Mouse (Mus musculus): ENCODE measurements around the gene Prss46. TPM values are rescaled to one million over a fixed set of nuclear protein-coding genes. Genes with fewer than 3 reads are reported as not detected.

The Prss46 gene
- polyA plus RNA-seq, 1 experiment from 2014 or later: not detected

GRCm38 (mm10) chr9:110896595-110896994 is 52.3 kb downstream of the Prss46 start:
- Histone ChIP-seq H3K27ac (ENCODE audit: low read depth, low read length) (no peak overlapping the region), H3K4me1 (replicated peaks; ENCODE audit: control insufficient read depth, insufficient read depth, low read length) (peaks cover 2% of the 10 kb centered on the region; the same call in 1 of the 2 replicates), H3K9ac (ENCODE audit: low read length) (no peak overlapping the region), H3K4me3 (ENCODE audit: low read depth, low read length) (0 out of 2 replicates have a peak overlapping the region, but pooled peaks have one; percentile 2), H3K27me3 (ENCODE audit: control insufficient read depth, insufficient read depth, low read length) (no peaks in the 10 kb centered on the region), H3K9me3 (ENCODE audit: control insufficient read depth, low read length) (no peaks in the 10 kb centered on the region), H3K4me2 (ENCODE audit: low read depth, low read length, severe bottlenecking) (peak overlapping the region; percentile 39), H3K36me3 (ENCODE audit: control insufficient read depth, insufficient read depth, low read length) (no peaks in the 10 kb centered on the region)
- peak; percentile 68 for DNase-seq (ENCODE audit: low spot score)
- 8% methylated on average over 6 of the region's 6 CpGs for WGBS
- ATAC-seq (replicated peaks; ENCODE audit: low FRiP score): peak; percentile 75

- WGBS: 72% methylated on average over 10 of the region's 10 CpGs
- Histone ChIP-seq H3K27me3 (ENCODE audit: control insufficient read depth, insufficient read depth, low read length) (no peaks in the 10 kb centered on the region), H3K4me2 (ENCODE audit: low read depth, low read length, severe bottlenecking) (no peak overlapping the region), H3K9me3 (ENCODE audit: control insufficient read depth, low read length) (no peaks in the 10 kb centered on the region), H3K27ac (ENCODE audit: low read depth, low read length) (no peak overlapping the region), H3K9ac (ENCODE audit: low read length) (no peak overlapping the region), H3K36me3 (ENCODE audit: control insufficient read depth, insufficient read depth, low read length) (no peaks in the 10 kb centered on the region), H3K4me1 (replicated peaks; ENCODE audit: control insufficient read depth, insufficient read depth, low read length) (peaks cover 2% of the 10 kb centered on the region; the same call in 1 of the 2 replicates), H3K4me3 (ENCODE audit: low read depth, low read length) (no peak overlapping the region)
- DNase-seq (ENCODE audit: low spot score) (no peak), ATAC-seq (replicated peaks; ENCODE audit: low FRiP score) (no peak)
These were observed 55.2 kb downstream of the Prss46 start for GRCm38 (mm10) chr9:110899451-110900008.

GRCm38 (mm10) chr9:110901204-110901603 is 56.9 kb downstream of the Prss46 start:
- 86% methylated on average over 6 of the region's 6 CpGs for WGBS
- DNase-seq (ENCODE audit: low spot score): no peak
- peaks cover 2% of the 10 kb centered on the region; the same call in 1 of the 2 replicates for H3K4me1 ChIP-seq (replicated peaks; ENCODE audit: control insufficient read depth, insufficient read depth, low read length)
- no peaks in the 10 kb centered on the region for H3K27me3 ChIP-seq (ENCODE audit: control insufficient read depth, insufficient read depth, low read length)
- no peak overlapping the region for H3K4me3 ChIP-seq (ENCODE audit: low read depth, low read length)
- no peak overlapping the region for H3K4me2 ChIP-seq (ENCODE audit: low read depth, low read length, severe bottlenecking)
- no peak overlapping the region for H3K9ac ChIP-seq (ENCODE audit: low read length)
- H3K36me3 ChIP-seq (ENCODE audit: control insufficient read depth, insufficient read depth, low read length): no peaks in the 10 kb centered on the region
- no peaks in the 10 kb centered on the region for H3K9me3 ChIP-seq (ENCODE audit: control insufficient read depth, low read length)
- H3K27ac ChIP-seq (ENCODE audit: low read depth, low read length): no peak overlapping the region
- no peak for ATAC-seq (replicated peaks; ENCODE audit: low FRiP score)

GRCm38 (mm10) chr9:110902271-110902670 is 58.0 kb downstream of the Prss46 start:
- Histone ChIP-seq H3K4me3 (ENCODE audit: low read depth, low read length) (no peak overlapping the region), H3K27ac (ENCODE audit: low read depth, low read length) (no peak overlapping the region), H3K9me3 (ENCODE audit: control insufficient read depth, low read length) (no peaks in the 10 kb centered on the region), H3K4me1 (replicated peaks; ENCODE audit: control insufficient read depth, insufficient read depth, low read length) (no peaks in the 10 kb centered on the region), H3K27me3 (ENCODE audit: control insufficient read depth, insufficient read depth, low read length) (no peaks in the 10 kb centered on the region), H3K36me3 (ENCODE audit: control insufficient read depth, insufficient read depth, low read length) (no peaks in the 10 kb centered on the region), H3K9ac (ENCODE audit: low read length) (no peak overlapping the region), H3K4me2 (ENCODE audit: low read depth, low read length, severe bottlenecking) (no peak overlapping the region)
- ATAC-seq (replicated peaks; ENCODE audit: low FRiP score): no peak
- 93% methylated on average over 4 of the region's 4 CpGs for WGBS
- DNase-seq (ENCODE audit: low spot score): no peak

Other genes starting within 250 kb of the Prss46 start
- gene Nradd, start 220.1 kb upstream of the Prss46 start, polyA plus RNA-seq (2014; fragmentation: Nextera tagmentation; extraction: Ambion mirVana): 20.6 and 22.9 TPM in 2 replicates
- gene Nbeal2, start 190.3 kb upstream of the Prss46 start, polyA plus RNA-seq (2014; fragmentation: Nextera tagmentation; extraction: Ambion mirVana): 2.2 and 2.4 TPM in 2 replicates
- 149 and 164 TPM in 2 replicates for gene Ccdc12, start 188.0 kb upstream of the Prss46 start, polyA plus RNA-seq (2014; fragmentation: Nextera tagmentation; extraction: Ambion mirVana)
- gene Myl3, start 102.6 kb upstream of the Prss46 start, polyA plus RNA-seq (2014; fragmentation: Nextera tagmentation; extraction: Ambion mirVana): 0.92 TPM in 1 of 2 replicates, not detected in the other
- gene Pth1r, start 97.4 kb upstream of the Prss46 start, polyA plus RNA-seq (2014; fragmentation: Nextera tagmentation; extraction: Ambion mirVana): 19.5 and 21.3 TPM in 2 replicates
- gene Prss42, start 46.3 kb upstream of the Prss46 start, polyA plus RNA-seq (2014; fragmentation: Nextera tagmentation; extraction: Ambion mirVana): not detected in 2 replicates
- not detected in 2 replicates for gene Prss44, start 30.5 kb upstream of the Prss46 start, polyA plus RNA-seq (2014; fragmentation: Nextera tagmentation; extraction: Ambion mirVana)
- gene Prss43, start 17.8 kb upstream of the Prss46 start, polyA plus RNA-seq (2014; fragmentation: Nextera tagmentation; extraction: Ambion mirVana): not detected in 2 replicates
- not detected in 2 replicates for gene Prss45, start 9.9 kb upstream of the Prss46 start, polyA plus RNA-seq (2014; fragmentation: Nextera tagmentation; extraction: Ambion mirVana)
- gene Prss50, start 13.5 kb downstream of the Prss46 start, polyA plus RNA-seq (2014; fragmentation: Nextera tagmentation; extraction: Ambion mirVana): 0.17 and 0.19 TPM in 2 replicates
- 0.71 and 1.1 TPM in 2 replicates for gene Als2cl, start 35.4 kb downstream of the Prss46 start, polyA plus RNA-seq (2014; fragmentation: Nextera tagmentation; extraction: Ambion mirVana)
- 0.07 and 0.12 TPM in 2 replicates for gene Tmie, start 35.6 kb downstream of the Prss46 start, polyA plus RNA-seq (2014; fragmentation: Nextera tagmentation; extraction: Ambion mirVana)
- gene Fam240a, start 72.4 kb downstream of the Prss46 start, polyA plus RNA-seq (2014; fragmentation: Nextera tagmentation; extraction: Ambion mirVana): not detected in 2 replicates
- not detected in 2 replicates for gene Tdgf1, start 101.7 kb downstream of the Prss46 start, polyA plus RNA-seq (2014; fragmentation: Nextera tagmentation; extraction: Ambion mirVana)
- 0.27 TPM in 1 of 2 replicates, not detected in the other for gene Lrrc2, start 107.0 kb downstream of the Prss46 start, polyA plus RNA-seq (2014; fragmentation: Nextera tagmentation; extraction: Ambion mirVana)
- gene Rtp3, start 146.1 kb downstream of the Prss46 start, polyA plus RNA-seq (2014; fragmentation: Nextera tagmentation; extraction: Ambion mirVana): not detected in 2 replicates
- gene Ltf, start 174.8 kb downstream of the Prss46 start, polyA plus RNA-seq (2014; fragmentation: Nextera tagmentation; extraction: Ambion mirVana): 0.61 and 0.89 TPM in 2 replicates
- gene Ccrl2, start 213.0 kb downstream of the Prss46 start, polyA plus RNA-seq (2014; fragmentation: Nextera tagmentation; extraction: Ambion mirVana): 0.93 and 1.2 TPM in 2 replicates